Mouse (Mus musculus) cerebellum, adult 2 months (tissue): ENCODE results near the gene Stap1.

Experiments
- CTCF ChIP-seq: fragments of 200-500 bp; IDR thresholded peaks from 2 replicates; pipeline ENCODE4 v1.5.1; 2011; ENCODE audit warnings: low read depth, mild to moderate bottlenecking, control low read depth, low read length, moderate library complexity, borderline replicate concordance; ENCODE audit not compliant: insufficient read depth
- POLR2A ChIP-seq: fragments of 200-500 bp; IDR thresholded peaks from 2 replicates; pipeline ENCODE4 v1.6.1; 2011; ENCODE audit warnings: low read length, control low read depth, borderline replicate concordance; ENCODE audit not compliant: insufficient read depth

DNA sequence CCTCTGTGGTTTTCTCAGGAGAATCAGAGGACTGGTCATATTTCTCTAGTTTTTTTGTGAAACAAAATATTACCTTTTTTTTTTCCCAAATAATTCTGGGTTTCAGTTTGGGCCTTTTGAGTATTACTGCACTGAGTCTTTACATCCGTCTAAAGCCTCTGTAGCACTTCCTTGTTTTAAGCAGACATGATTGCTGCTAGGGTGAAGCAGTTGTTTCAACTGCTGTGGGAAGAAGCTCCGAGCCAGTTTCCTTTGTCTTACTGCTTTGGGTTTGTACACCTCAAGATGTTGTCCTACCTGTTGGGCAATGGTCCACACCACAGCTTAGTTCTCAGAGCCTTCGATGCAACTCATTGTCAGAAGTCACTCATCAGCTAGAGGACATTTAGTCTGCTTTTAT, 29.1 kb downstream of the Stap1 start:
- TF ChIP-seq CTCF: no peak
- TF ChIP-seq POLR2A: no peak
